Mouse (Mus musculus) limb, embryonic 15.5 days (tissue): ENCODE results near the gene Dhx58. TPM values are rescaled to one million over a fixed set of nuclear protein-coding genes. Genes with fewer than 3 reads are reported as not detected.

ENCODE experiments used
- ATAC-seq: fragments of 200-750 bp; cut with Nextera tagmentation; 2 replicates; pipeline ENCODE4 v1.8.0; 2017; ENCODE audit warnings: low read depth, moderate TSS enrichment; ENCODE audit not compliant: insufficient number of reproducible peaks, low FRiP score, low TSS enrichment
- H3K27ac ChIP-seq: fragments of 300-500 bp; sonication (generic); 2 replicates; pipeline ENCODE4 v1.5.1; 2015; ENCODE audit warnings: moderate library complexity, mild to moderate bottlenecking, inconsistent platforms
- H3K27me3 ChIP-seq: fragments of 300-500 bp; sonication (generic); 2 replicates; pipeline ENCODE4 v1.6.1; 2015; ENCODE audit warnings: inconsistent platforms
- H3K36me3 ChIP-seq: fragments of 300-500 bp; sonication (generic); 2 replicates; pipeline ENCODE4 v1.6.1; 2015; ENCODE audit warnings: inconsistent platforms
- H3K4me1 ChIP-seq: fragments of 300-500 bp; sonication (generic); 2 replicates; pipeline ENCODE4 v1.6.1; 2015; ENCODE audit warnings: inconsistent platforms
- H3K4me2 ChIP-seq: fragments of 300-500 bp; sonication (generic); 2 replicates; pipeline ENCODE4 v1.6.1; 2015; ENCODE audit warnings: mild to moderate bottlenecking, inconsistent platforms
- H3K4me3 ChIP-seq: fragments of 300-500 bp; sonication (generic); 2 replicates; pipeline ENCODE4 v1.5.1; 2015; ENCODE audit warnings: mild to moderate bottlenecking, inconsistent platforms
- H3K9ac ChIP-seq: fragments of 300-500 bp; sonication (generic); 2 replicates; pipeline ENCODE4 v1.6.1; 2015; ENCODE audit warnings: inconsistent platforms
- H3K9me3 ChIP-seq: fragments of 300-500 bp; sonication (generic); 2 replicates; pipeline ENCODE4 v1.6.1; 2016; ENCODE audit warnings: inconsistent platforms
- WGBS: fragments of 180-500 bp; shearing (Covaris S2); methylation state at CpG from one replicate; pipeline ENCODE4 v1.1.7; 2015; 5-methylcytosine and 5-hydroxymethylcytosine counted together
- polyA plus RNA-seq: library from polyadenylated mRNA; unstranded; fragments of >200 nt; fragmentation: Nextera tagmentation; extraction: Ambion mirVana; gene quantifications from 2 replicates; pipeline ENCODE4 v1.2.1, GENCODE M21; 2015

The Dhx58 gene
- 2.9 and 3.6 TPM in 2 replicates for polyA plus RNA-seq

DNA sequence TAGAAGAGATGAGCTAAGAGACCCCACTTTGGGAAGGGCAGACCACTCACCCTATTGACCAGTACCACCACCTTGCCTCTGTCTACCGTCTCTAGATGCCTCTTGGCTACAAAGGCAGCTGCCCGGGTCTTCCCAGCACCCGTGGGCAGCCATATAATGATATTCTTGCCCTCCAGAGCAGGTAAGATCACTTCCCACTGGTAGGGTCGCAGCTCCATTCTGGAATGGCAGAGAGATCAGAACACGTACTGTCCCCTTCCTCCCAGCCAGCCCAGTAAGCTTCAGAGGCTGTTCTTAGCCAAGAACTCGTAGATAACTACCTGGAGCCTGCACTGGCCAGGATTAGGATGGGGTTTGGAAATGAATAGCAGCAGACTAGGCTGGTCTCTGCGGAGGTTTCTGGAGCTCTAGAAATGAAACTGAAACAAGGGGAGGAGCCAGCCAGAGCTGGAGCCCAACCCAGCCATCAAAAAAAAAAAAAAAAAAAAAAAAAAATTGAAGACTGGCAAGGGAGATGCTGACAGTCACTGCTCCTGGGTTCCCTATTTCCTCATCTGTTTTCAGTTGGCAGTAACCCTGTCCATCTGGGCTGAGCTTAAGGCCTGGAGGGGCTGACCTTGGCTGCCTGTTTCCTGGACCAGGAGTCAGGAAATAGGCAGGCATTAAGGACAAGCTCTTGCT, at the start of gene Dhx58:
Gene Dhx58, minus strand, starts transcription at position 421 of the 681 bp plus-strand sequence.
- H3K4me3 ChIP-seq = no peak within 1 kb of the TSS
- no peaks in the 10 kb centered on the region for H3K9me3 ChIP-seq
- 57% methylated on average over 7 of the region's 7 CpGs for WGBS
- no peak within 1 kb of the TSS for H3K9ac ChIP-seq
- H3K27me3 ChIP-seq = no peaks in the 10 kb centered on the region
- no peak for ATAC-seq
- H3K27ac ChIP-seq = peak within 1 kb of the TSS; percentile 64; the same call in 1 of the 2 replicates
- H3K4me1 ChIP-seq = peaks cover 26% of the 10 kb centered on the region
- H3K4me2 ChIP-seq = no peak within 1 kb of the TSS
- peaks cover 48% of the 10 kb centered on the region for H3K36me3 ChIP-seq

DNA sequence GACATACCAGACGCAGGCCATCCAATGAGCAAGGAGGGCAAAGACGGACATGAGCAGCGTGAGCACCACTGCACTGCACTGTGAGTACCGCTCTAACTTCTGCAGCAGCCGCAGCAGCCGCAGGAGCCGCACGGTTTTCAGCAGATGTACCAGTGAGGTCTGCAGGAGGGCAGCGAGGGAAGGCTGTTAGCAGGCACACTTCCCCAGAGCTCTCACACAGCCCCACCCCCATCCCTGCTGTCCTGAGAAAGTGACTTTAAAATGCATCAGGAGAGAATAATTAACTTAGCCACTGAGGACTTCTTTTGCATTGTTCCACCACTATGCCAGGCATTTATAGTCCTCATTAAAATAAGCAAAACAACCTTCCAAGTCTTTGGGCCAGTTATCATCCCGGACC, 48.2 kb upstream of the Dhx58 start:
- Histone ChIP-seq H3K27me3 (peaks cover 27% of the 10 kb centered on the region), H3K36me3 (no peaks in the 10 kb centered on the region), H3K4me3 (no peak overlapping the region), H3K27ac (no peak overlapping the region), H3K9ac (no peak overlapping the region), H3K4me1 (no peaks in the 10 kb centered on the region), H3K9me3 (no peaks in the 10 kb centered on the region), H3K4me2 (no peak overlapping the region)
- 28% methylated on average over 10 of the region's 10 CpGs for WGBS
- no peak for ATAC-seq

DNA sequence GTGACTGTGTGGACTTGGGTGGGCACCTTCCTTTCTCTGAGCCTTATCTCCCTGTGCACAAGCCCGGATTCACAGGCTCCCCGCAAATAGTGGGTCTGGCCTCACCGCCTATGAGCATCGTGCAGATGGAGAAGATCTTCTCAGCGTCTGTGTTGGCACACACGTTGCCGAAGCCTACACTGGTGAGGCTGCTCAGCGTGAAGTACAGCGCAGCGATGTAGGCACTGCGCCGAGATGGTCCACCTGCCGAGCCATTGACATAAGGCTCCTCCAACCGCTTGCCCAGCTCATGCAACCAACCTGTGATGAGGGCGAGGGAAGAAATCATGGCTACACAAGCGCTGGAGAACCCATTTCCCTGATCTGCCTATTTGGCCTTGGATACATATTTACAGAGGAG, 46.1 kb upstream of the Dhx58 start:
- WGBS = 86% methylated on average over 16 of the region's 16 CpGs
- Histone ChIP-seq H3K4me1 (no peaks in the 10 kb centered on the region), H3K27me3 (peaks cover 30% of the 10 kb centered on the region), H3K36me3 (no peaks in the 10 kb centered on the region), H3K9ac (no peak overlapping the region), H3K4me2 (no peak overlapping the region), H3K9me3 (no peaks in the 10 kb centered on the region), H3K4me3 (no peak overlapping the region), H3K27ac (no peak overlapping the region)
- no peak for ATAC-seq

DNA sequence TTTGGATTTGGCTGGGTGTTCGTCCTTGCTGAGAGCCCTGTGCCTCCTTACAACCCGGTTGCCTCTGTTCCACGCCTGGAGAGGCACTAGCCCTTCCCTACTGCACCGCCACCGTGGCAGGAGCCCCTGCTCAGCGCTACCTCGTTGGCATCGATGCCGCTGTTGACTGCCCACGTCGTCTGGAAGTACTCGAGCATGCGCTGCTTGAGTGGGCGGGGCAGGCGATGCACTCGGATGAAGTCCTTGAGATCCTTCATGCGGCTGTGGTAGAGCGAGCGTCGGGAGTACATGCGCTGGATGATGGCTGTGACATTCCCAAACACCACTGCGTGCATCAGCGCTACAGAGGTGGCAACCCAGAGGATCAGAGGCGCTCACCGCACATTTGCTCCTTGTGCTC, 45.4 kb upstream of the Dhx58 start:
- no peak overlapping the region for H3K9ac ChIP-seq
- no peaks in the 10 kb centered on the region for H3K4me1 ChIP-seq
- no peak overlapping the region for H3K27ac ChIP-seq
- H3K36me3 ChIP-seq = no peaks in the 10 kb centered on the region
- no peaks in the 10 kb centered on the region for H3K9me3 ChIP-seq
- H3K4me2 ChIP-seq = no peak overlapping the region
- ATAC-seq = no peak
- H3K27me3 ChIP-seq = peaks cover 29% of the 10 kb centered on the region
- 45% methylated on average over 25 of the region's 25 CpGs for WGBS
- no peak overlapping the region for H3K4me3 ChIP-seq

DNA sequence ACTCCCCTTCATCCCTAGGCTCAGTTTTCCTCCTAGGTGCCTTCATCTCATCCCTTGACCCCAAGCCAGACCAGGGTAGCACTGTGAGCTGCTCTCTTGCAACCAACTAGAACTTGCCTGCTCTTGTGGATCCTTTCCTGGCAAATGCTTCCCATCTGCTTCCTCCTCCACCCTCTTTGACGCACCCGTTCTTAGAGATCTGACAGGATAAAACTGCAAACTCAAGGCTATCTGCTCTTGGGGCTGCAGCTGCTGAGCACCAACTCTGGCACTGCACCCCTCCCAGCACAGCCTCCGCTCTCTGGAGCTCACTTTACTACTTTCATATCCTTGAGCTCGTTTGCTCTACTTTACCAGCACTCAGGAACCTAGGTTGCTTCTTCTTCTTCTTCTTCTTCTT, 44.5 kb upstream of the Dhx58 start:
- no peak overlapping the region for H3K4me3 ChIP-seq
- WGBS = 74% methylated on average over 4 of the region's 4 CpGs
- H3K27me3 ChIP-seq = peaks cover 26% of the 10 kb centered on the region
- H3K9me3 ChIP-seq = no peaks in the 10 kb centered on the region
- no peak for ATAC-seq
- H3K9ac ChIP-seq = no peak overlapping the region
- H3K27ac ChIP-seq = no peak overlapping the region
- H3K4me2 ChIP-seq = no peak overlapping the region
- no peaks in the 10 kb centered on the region for H3K36me3 ChIP-seq
- H3K4me1 ChIP-seq = no peaks in the 10 kb centered on the region

DNA sequence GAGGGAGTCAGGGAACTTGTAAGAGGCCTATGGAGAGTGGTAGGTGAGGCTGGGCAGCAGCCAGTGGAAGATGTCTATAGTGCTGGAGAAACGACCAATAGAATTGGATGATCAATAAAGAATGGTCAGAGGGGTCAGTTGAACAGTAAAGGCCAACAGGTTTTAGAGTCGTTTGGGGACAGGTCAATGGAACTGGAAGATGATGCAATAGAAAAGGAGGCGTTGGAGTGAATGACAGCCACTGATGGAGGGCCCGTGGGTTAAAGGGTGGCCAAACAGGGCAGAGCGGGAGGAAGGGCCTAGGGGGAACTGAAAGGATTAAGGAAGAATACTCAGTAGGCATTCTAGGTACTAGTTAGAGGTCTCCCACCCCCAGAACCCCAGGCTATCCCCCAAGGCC, 43.0 kb upstream of the Dhx58 start:
- 71% methylated on average over 5 of the region's 5 CpGs for WGBS
- Histone ChIP-seq H3K27me3 (peaks cover 22% of the 10 kb centered on the region), H3K36me3 (no peaks in the 10 kb centered on the region), H3K27ac (no peak overlapping the region), H3K4me2 (no peak overlapping the region), H3K4me3 (no peak overlapping the region), H3K9me3 (no peaks in the 10 kb centered on the region), H3K4me1 (no peaks in the 10 kb centered on the region), H3K9ac (no peak overlapping the region)
- ATAC-seq = no peak

- no peak overlapping the region for H3K4me2 ChIP-seq
- no peaks in the 10 kb centered on the region for H3K9me3 ChIP-seq
- peaks cover 22% of the 10 kb centered on the region for H3K27me3 ChIP-seq
- no peak for ATAC-seq
- no peaks in the 10 kb centered on the region for H3K4me1 ChIP-seq
- H3K4me3 ChIP-seq = no peak overlapping the region
- H3K9ac ChIP-seq = no peak overlapping the region
- H3K27ac ChIP-seq = no peak overlapping the region
- WGBS = 73% methylated on average over 10 of the region's 10 CpGs
- no peaks in the 10 kb centered on the region for H3K36me3 ChIP-seq
Measured at GRCm38 (mm10) chr11:100746546-100746945, 42.5 kb upstream of the Dhx58 start.

DNA sequence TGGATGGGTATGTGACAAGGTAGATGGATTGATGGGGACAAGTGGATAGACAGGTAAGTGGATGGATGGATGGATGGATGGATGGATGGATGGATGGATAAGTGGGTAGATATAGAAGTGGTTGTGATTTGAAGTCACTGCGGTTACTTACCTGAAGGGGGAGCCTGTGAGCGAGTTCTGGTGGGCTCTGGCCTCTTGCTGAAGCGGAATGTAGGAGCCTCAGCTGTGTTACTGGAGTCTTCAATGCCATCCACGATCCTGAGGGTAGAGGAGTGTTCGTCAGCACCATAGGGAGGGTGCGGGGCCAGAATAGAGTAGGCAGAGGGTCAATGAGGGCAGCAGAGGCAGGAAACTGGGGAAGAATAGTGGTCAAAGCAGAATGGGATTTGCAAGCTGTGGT, 41.0 kb upstream of the Dhx58 start:
- WGBS = 12% methylated on average over 6 of the region's 6 CpGs
- Histone ChIP-seq H3K36me3 (no peaks in the 10 kb centered on the region), H3K4me3 (no peak overlapping the region), H3K27ac (no peak overlapping the region), H3K9ac (no peak overlapping the region), H3K4me2 (no peak overlapping the region), H3K9me3 (no peaks in the 10 kb centered on the region), H3K4me1 (no peaks in the 10 kb centered on the region), H3K27me3 (peaks cover 20% of the 10 kb centered on the region)
- ATAC-seq = no peak

- WGBS = 71% methylated on average over 6 of the region's 6 CpGs
- H3K27me3 ChIP-seq = no peaks in the 10 kb centered on the region
Measured at GRCm38 (mm10) chr11:100741348-100741747, 37.3 kb upstream of the Dhx58 start.

DNA sequence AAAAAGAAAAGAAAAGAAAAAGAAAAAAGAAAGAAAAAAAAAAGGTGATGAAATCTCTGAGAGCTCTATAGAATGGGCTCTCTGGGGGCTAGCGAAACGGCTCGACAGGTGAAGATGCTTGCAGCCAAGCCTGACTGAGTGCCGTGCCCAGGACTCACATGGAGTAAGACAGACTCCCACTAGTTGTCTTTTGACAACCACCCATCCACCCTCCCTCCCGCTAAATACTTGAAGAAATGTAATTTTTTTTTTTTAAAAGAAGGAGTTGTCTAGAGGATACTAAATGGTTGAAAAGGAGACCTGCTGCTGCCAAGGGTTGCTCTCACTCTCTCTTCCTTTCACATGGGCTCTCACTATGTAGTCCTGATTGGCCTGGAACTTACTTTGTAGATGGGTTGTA, 34.7 kb upstream of the Dhx58 start:
- Histone ChIP-seq H3K27me3 (no peaks in the 10 kb centered on the region), H3K9ac (peak overlapping the region; percentile 41; the same call in 1 of the 2 replicates), H3K27ac (no peak overlapping the region), H3K4me1 (peaks cover 20% of the 10 kb centered on the region), H3K4me3 (peak overlapping the region; percentile 95), H3K36me3 (no peaks in the 10 kb centered on the region), H3K9me3 (no peaks in the 10 kb centered on the region), H3K4me2 (peak overlapping the region; percentile 77)
- no peak for ATAC-seq
- 26% methylated on average over 5 of the region's 5 CpGs for WGBS

More at GRCm38 (mm10) chr11:100741348-100741747, 37.3 kb upstream of the Dhx58 start:
- no peak overlapping the region for H3K9ac ChIP-seq
- H3K36me3 ChIP-seq = no peaks in the 10 kb centered on the region
- H3K4me2 ChIP-seq = no peak overlapping the region
- no peak for ATAC-seq
- H3K9me3 ChIP-seq = no peaks in the 10 kb centered on the region
- no peak overlapping the region for H3K4me3 ChIP-seq
- no peak overlapping the region for H3K27ac ChIP-seq
- H3K4me1 ChIP-seq = peaks cover 13% of the 10 kb centered on the region

DNA sequence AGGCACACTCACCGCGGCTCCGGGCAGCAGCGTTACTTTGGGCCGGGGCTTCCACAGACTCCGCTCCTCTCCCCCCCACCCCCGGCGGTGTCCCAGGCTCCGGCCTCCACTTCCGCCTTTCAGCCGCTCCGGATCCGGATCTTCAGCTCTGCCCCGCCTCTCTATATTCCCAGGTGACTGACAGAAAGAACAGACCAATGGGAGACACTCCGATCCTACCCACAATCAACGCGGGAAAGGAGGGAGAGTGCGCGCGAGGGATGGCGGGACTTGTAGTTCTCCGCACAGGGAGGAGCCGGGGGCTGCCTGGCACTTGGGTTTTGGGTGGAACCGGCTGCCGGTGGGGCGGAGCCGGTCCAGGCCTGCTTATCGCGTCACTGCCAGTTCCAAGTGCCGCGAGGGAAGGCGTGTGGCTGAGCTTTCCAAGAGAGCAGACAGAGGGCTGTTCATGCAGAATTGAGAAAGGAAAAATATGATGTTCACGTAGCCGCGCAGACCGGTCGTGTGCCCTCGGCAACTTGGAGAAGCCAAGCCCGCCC, 34.1 kb upstream of the Dhx58 start, which contains the start of gene Rab5c:
Gene Rab5c, minus strand, starts transcription at position 150 of the 539 bp plus-strand sequence.
- H3K27me3 ChIP-seq = no peaks in the 10 kb centered on the region
- H3K9me3 ChIP-seq = no peaks in the 10 kb centered on the region
- H3K27ac ChIP-seq = peak within 1 kb of the TSS; percentile 75
- WGBS = under 1% methylated on average over 39 of the region's 39 CpGs
- no peaks in the 10 kb centered on the region for H3K36me3 ChIP-seq
- peak within 1 kb of the TSS; percentile 95 for H3K9ac ChIP-seq
- H3K4me3 ChIP-seq = peak within 1 kb of the TSS; percentile 95
- peak within 1 kb of the TSS; percentile 77 for H3K4me2 ChIP-seq
- peak; percentile 98 for ATAC-seq
- H3K4me1 ChIP-seq = peaks cover 20% of the 10 kb centered on the region

DNA sequence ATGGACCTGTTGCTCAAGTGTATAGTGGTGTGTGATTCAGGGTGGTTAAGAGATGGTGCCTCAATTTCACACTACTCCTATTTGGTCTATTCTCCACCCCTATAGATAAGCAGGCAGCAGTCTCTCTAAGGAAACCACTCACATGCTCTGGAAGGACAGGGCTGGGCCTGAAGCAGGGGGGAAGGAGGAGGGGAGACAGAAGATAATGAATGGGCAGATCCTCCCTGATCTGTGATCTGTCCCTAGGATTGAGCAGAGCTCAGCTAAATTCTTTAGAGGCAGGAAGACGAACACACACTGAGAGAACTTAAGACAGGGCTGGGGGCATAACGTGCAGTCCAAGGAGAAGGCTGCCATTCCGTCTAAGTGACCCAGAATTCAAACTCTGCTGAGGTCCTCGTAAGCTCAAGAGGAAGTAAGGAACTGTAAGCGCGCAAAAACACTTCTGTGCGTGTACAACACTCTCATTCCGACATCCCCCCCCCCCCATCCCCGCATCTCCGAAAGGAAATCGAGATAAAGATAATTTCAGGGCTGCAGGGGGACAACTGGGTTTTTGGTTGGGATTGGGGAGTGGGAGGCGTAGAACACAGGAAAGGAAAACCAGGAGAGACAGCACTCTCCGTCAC, 33.1 kb upstream of the Dhx58 start:
- Histone ChIP-seq H3K27me3 (no peaks in the 10 kb centered on the region), H3K4me2 (peak overlapping the region; percentile 71), H3K27ac (peak overlapping the region; percentile 75; the same call in 1 of the 2 replicates), H3K4me1 (peaks cover 20% of the 10 kb centered on the region), H3K36me3 (0 out of 2 replicates have a peak, but pooled peaks cover 5% of the 10 kb centered on the region), H3K9ac (peak overlapping the region; percentile 95), H3K9me3 (no peaks in the 10 kb centered on the region), H3K4me3 (peak overlapping the region; percentile 95)
- no peak for ATAC-seq
- WGBS = 2% methylated on average over 13 of the region's 13 CpGs
